Mouse (Mus musculus) spleen, adult 2 months (tissue): ENCODE measurements around the gene Hist1h4f. TPM values are rescaled to one million over a fixed set of nuclear protein-coding genes. Genes with fewer than 3 reads are reported as not detected.
A peak's percentile ranks its signal among the peaks of the same experiment; 100 is the strongest.
"Not testable (repeated sequence)": the region's sequence is repeated elsewhere in the genome, so short reads cannot be mapped to it uniquely, and the experiment has no call there.

ENCODE experiments used
- DNase-seq, 2 experiments: peaks; one replicate each; pipeline versions ENCODE4 v3.0.0 to v3.0.0-alpha.2; 2012 to 2021; ENCODE audit warnings: low spot score in 2 of 2, low read depth in 1 of 2
- H3K27ac ChIP-seq: fragments of 200-500 bp; 2 replicates; pipeline ENCODE4 v1.5.1; 2012; ENCODE audit warnings: low read length, inconsistent platforms; ENCODE audit not compliant: insufficient read depth
- H3K27me3 ChIP-seq: fragments of 200-500 bp; 2 replicates; pipeline ENCODE4 v1.6.1; 2012; ENCODE audit warnings: mild to moderate bottlenecking, moderate library complexity, low read length, inconsistent platforms; ENCODE audit not compliant: control insufficient read depth, insufficient read depth
- H3K36me3 ChIP-seq: fragments of 200-500 bp; 2 replicates; pipeline ENCODE4 v1.6.1; 2012; ENCODE audit warnings: mild to moderate bottlenecking, low read length, inconsistent platforms; ENCODE audit not compliant: control insufficient read depth, insufficient read depth
- H3K4me1 ChIP-seq: fragments of 200-500 bp; 2 replicates; pipeline ENCODE4 v1.6.1; 2011; ENCODE audit warnings: inconsistent platforms; ENCODE audit not compliant: control insufficient read depth, insufficient read depth, insufficient read length
- H3K4me3 ChIP-seq: fragments of 200-500 bp; 2 replicates; pipeline ENCODE4 v1.5.1; 2011; ENCODE audit warnings: mild to moderate bottlenecking, inconsistent platforms; ENCODE audit not compliant: insufficient read depth, insufficient read length; ENCODE audit errors: extremely low read depth
- CTCF ChIP-seq: fragments of 200-500 bp; IDR thresholded peaks from 2 replicates; pipeline ENCODE4 v1.5.1; 2011; ENCODE audit warnings: mild to moderate bottlenecking, inconsistent platforms; ENCODE audit not compliant: insufficient read depth, insufficient read length, insufficient replicate concordance; ENCODE audit errors: extremely low read depth
- POLR2A ChIP-seq: fragments of 200-500 bp; IDR thresholded peaks from 2 replicates; pipeline ENCODE4 v1.6.1; 2011; ENCODE audit warnings: low read depth, low read length, inconsistent platforms
- WGBS: fragments of 180-500 bp; shearing (Covaris S2); methylation state at CpG from one replicate; pipeline ENCODE4 v1.1.7; 2018; 5-methylcytosine and 5-hydroxymethylcytosine counted together
- polyA plus RNA-seq: library from polyadenylated mRNA; depleted of rRNA; stranded (reverse); fragments of >200 nt; gene quantifications from 2 replicates; pipeline ENCODE4 v1.2.3, GENCODE M21; 2012

The Hist1h4f gene
- polyA plus RNA-seq, 1 experiment, result 24.8 TPM

DNA sequence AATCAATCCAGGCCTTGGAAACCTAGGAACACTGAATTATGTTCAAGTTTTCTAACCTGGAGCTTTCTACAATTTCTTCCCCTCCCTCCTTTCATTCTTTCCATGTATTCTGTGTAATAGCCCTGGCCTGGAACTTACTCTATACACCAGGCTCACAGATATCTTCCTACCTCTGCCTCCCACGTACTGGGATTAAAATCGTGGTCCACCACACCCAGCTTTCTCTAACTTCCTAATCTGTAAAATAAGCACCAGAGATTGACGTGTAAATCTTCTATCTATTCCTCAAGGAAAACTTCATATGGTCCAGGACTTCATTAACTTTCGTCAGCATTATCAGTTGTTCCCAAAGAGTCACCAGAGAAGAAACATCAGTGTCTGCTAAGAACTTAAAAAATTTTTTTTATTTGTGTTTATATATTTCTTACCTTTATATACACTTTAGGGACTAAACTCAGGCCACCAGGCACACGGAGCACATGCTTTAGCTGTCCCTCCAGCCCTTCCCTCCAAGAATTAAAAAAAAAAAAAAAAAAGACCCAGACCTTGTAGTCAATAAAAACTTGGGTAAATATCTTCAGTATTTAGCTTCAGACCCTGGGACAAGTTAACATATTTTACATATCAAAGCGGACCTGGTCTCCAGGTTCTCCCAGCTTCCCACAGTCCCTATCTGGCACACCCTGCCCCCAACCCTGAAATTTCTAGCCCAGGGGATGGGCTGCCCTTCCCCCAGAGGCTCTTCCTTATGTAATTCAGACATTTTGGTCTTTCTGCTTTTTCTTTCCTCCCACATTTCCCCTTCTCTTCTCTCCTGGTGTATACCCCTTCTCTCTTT, 31.0 kb upstream of the Hist1h4f start:
- Histone ChIP-seq H3K27me3 (no peaks in the 10 kb centered on the region), H3K4me1 (peaks cover 3% of the 10 kb centered on the region; the same call in 1 of the 2 replicates), H3K4me3 (peak overlapping the region; percentile 58; the same call in 1 of the 2 replicates), H3K27ac (peak overlapping the region; percentile 57), H3K36me3 (no peaks in the 10 kb centered on the region)
- no peak for DNase-seq
- TF ChIP-seq CTCF (no peak), POLR2A (no peak)
- WGBS, result 29% methylated on average over 6 of the region's 6 CpGs

GRCm38 (mm10) chr13:23581408-23582218, 30.2 kb upstream of the Hist1h4f start, which contains the start of gene Hist1h4d:
TSS of gene Hist1h4d (plus strand) at chr13:23581598.
- DNase-seq, result peak; percentile 89 to 94
- no peaks in the 10 kb centered on the region for H3K36me3 ChIP-seq
- peak within 1 kb of the TSS; percentile 58 for H3K4me3 ChIP-seq
- under 1% methylated on average over 43 of the region's 43 CpGs for WGBS
- H3K4me1 ChIP-seq, result peaks cover 4% of the 10 kb centered on the region; the same call in 1 of the 2 replicates
- no peaks in the 10 kb centered on the region for H3K27me3 ChIP-seq
- H3K27ac ChIP-seq, result peak within 1 kb of the TSS; percentile 57
- no peak for TF ChIP-seq CTCF
- TF ChIP-seq POLR2A, result peak; percentile 99

DNA sequence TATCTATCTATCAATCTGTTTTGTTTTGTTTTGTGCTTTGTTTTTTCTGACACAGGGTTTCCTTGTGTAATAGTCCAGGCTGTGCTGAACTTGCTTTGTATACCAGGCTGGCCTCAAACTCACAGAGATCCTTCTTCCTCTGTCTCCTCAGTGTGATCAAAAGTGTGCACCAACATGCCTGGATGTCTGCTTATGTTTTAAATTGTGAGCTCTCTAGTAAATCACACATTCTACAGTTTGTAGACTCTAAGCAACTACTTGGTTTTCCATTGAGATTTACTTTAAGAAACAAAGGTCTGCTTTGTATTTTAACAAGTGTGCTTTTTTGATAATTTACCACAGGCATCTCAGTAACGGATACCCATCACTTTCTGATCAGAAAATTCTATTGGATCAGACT, 26.4 kb upstream of the Hist1h4f start:
- H3K4me1 ChIP-seq, result peaks cover 2% of the 10 kb centered on the region; the same call in 1 of the 2 replicates
- H3K27me3 ChIP-seq, result no peaks in the 10 kb centered on the region
- no peak overlapping the region; the same call in 1 of the 2 replicates for H3K4me3 ChIP-seq
- WGBS, result 100% methylated on average over 1 of the region's 1 CpGs
- DNase-seq, result no peak
- no peak overlapping the region for H3K27ac ChIP-seq
- TF ChIP-seq POLR2A (no peak), CTCF (no peak)
- H3K36me3 ChIP-seq, result no peaks in the 10 kb centered on the region

- Histone ChIP-seq H3K4me3 (no peak overlapping the region; the same call in 1 of the 2 replicates), H3K4me1 (peaks cover 2% of the 10 kb centered on the region; the same call in 1 of the 2 replicates), H3K27me3 (no peaks in the 10 kb centered on the region), H3K36me3 (no peaks in the 10 kb centered on the region), H3K27ac (no peak overlapping the region)
- 59% methylated on average over 6 of the region's 6 CpGs for WGBS
- no peak for DNase-seq
- TF ChIP-seq CTCF (no peak), POLR2A (no peak)
Observed at GRCm38 (mm10) chr13:23576906-23577639, 25.6 kb upstream of the Hist1h4f start.

DNA sequence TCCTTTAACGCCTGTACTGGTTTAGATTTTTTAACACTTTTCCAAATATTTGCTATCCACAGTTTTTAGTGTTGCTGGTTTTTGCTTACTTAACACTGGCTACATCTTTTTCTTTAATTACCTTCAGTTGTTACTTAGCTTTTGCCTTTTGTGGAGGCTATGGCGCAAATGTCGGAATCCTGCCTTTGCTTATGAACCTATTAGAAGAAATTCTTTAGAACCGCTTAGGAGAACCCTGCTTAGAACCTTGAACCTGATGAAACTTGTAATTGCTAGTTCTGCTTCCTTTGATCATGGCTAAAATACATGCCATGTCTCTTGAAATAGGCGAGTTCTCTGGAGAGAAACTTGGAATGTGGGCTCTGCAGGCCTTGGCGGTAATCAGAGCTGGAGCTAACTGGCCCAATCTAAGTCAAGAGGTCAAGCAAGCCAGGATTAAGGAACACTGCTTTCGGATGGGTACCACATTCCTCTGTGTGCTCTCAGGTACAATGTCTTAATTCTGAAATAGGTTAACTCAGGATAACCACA, 25.0 kb upstream of the Hist1h4f start:
- no peak for DNase-seq
- 49% methylated on average over 7 of the region's 7 CpGs for WGBS
- TF ChIP-seq CTCF (no peak), POLR2A (no peak)
- Histone ChIP-seq H3K36me3 (no peaks in the 10 kb centered on the region), H3K27me3 (no peaks in the 10 kb centered on the region), H3K4me3 (peak overlapping the region; percentile 28), H3K4me1 (peaks cover 2% of the 10 kb centered on the region; the same call in 1 of the 2 replicates), H3K27ac (peak overlapping the region; percentile 21; the same call in 1 of the 2 replicates)

DNA sequence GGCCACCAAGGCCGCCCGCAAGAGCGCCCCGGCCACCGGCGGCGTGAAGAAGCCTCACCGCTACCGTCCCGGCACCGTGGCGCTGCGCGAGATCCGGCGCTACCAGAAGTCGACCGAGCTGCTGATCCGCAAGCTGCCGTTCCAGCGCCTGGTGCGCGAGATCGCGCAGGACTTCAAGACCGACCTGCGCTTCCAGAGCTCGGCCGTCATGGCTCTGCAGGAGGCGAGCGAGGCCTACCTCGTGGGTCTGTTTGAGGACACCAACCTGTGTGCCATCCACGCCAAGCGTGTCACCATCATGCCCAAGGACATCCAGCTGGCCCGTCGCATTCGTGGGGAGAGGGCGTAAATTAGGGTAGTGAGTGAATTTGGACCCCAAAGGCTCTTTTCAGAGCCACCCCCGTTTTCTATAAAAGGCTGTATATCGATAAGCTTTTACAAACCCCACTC, 24.4 kb upstream of the Hist1h4f start:
- WGBS, result under 1% methylated on average over 18 of the region's 40 CpGs
- not testable (repeated sequence) for DNase-seq, H3K36me3 ChIP-seq, H3K4me1 ChIP-seq, H3K27me3 ChIP-seq
- peak overlapping the region; percentile 55 for H3K4me3 ChIP-seq
- peak; percentile 10; the same call in 1 of the 2 replicates for TF ChIP-seq POLR2A
- H3K27ac ChIP-seq, result peak overlapping the region; percentile 83
